Mouse (Mus musculus) left cerebral cortex, postnatal 14 days (tissue): ENCODE measurements at regions not wholly inside any gene's neighbourhood (a gene's known extent, or its start where the extent isn't known, plus 50 kb on each side); places are given as distances from the start of the nearest gene placed in this dataset.
A peak's percentile ranks its signal among the peaks of the same experiment; 100 is the strongest.
"Not testable (repeated sequence)": the region's sequence is repeated elsewhere in the genome, so short reads cannot be mapped to it uniquely, and the experiment has no call there.

ENCODE experiments used
- DNase-seq, 2 experiments: peaks; one replicate each; pipeline ENCODE4 v3.0.0; 2021 to 2022; ENCODE audit warnings: low spot score in 2 of 2, mixed read lengths in 1 of 2
- intact Hi-C: fragments of 180-260 bp; cut with DNase I; formaldehyde crosslinking; loops from one replicate; pipeline ENCODE4 v1.15.1; 2025

GRCm38 (mm10) chrX:166809165-166809564 is 223.6 kb upstream of the Egfl6 start:
- intact Hi-C loops, result loop anchor here (10.0 kb wide), 2 partner anchors 144 to 396 kb away; partner anchors contain the start of gene Tmsb4x
- peak in 1 of 2 experiments; percentile 8 for DNase-seq

GRCm38 (mm10) chrX:166808207-166808606 is 222.7 kb upstream of the Egfl6 start:
- DNase-seq, result no peak
- intact Hi-C loops, result loop anchor here (10.0 kb wide), 2 partner anchors 143 to 397 kb away; partner anchors contain the start of gene Tmsb4x

GRCm38 (mm10) chrX:166805957-166806356 is 220.4 kb upstream of the Egfl6 start:
- intact Hi-C loops, result loop anchor here (10.0 kb wide), 2 partner anchors 141 to 399 kb away; partner anchors contain the start of gene Tmsb4x
- DNase-seq, result no peak

- DNase-seq, result no peak
These were observed 220.0 kb upstream of the Egfl6 start for GRCm38 (mm10) chrX:166805480-166805879.

GRCm38 (mm10) chrX:166803246-166803645 is 217.7 kb upstream of the Egfl6 start:
- DNase-seq, result no peak
- intact Hi-C loops, result loop anchor here (10.0 kb wide), 2 partner anchors 138 to 402 kb away; partner anchors contain the start of gene Tmsb4x

More at GRCm38 (mm10) chrX:166805480-166805879, 220.0 kb upstream of the Egfl6 start:
- intact Hi-C loops, result loop anchor here (10.0 kb wide), 2 partner anchors 141 to 399 kb away; partner anchors contain the start of gene Tmsb4x

- intact Hi-C loops, result loop anchor here (10.0 kb wide), 2 partner anchors 136 to 404 kb away; partner anchors contain the start of gene Tmsb4x
These were observed 215.5 kb upstream of the Egfl6 start for GRCm38 (mm10) chrX:166801017-166801416.

GRCm38 (mm10) chrX:166795651-166796050 is 210.1 kb upstream of the Egfl6 start:
- intact Hi-C loops, result no loop called here
- no peak for DNase-seq

More at GRCm38 (mm10) chrX:166801017-166801416, 215.5 kb upstream of the Egfl6 start:
- DNase-seq, result no peak

GRCm38 (mm10) chrX:166789031-166789430 is 203.5 kb upstream of the Egfl6 start:
- DNase-seq, result no peak
- intact Hi-C loops, result no loop called here

GRCm38 (mm10) chrX:166787137-166787536 is 201.6 kb upstream of the Egfl6 start:
- intact Hi-C loops, DNase-seq: not testable (repeated sequence)

GRCm38 (mm10) chrX:166785615-166786014 is 200.1 kb upstream of the Egfl6 start:
- DNase-seq, result no peak
- intact Hi-C loops, result no loop called here

- DNase-seq, result no peak
- intact Hi-C loops, result no loop called here
These were observed 197.9 kb upstream of the Egfl6 start for GRCm38 (mm10) chrX:166783377-166783776.

- no peak for DNase-seq
- intact Hi-C loops, result no loop called here
These were observed 194.0 kb upstream of the Egfl6 start for GRCm38 (mm10) chrX:166779334-166780092.

GRCm38 (mm10) chrX:166773408-166773854 is 187.9 kb upstream of the Egfl6 start:
- intact Hi-C loops, result no loop called here
- no peak for DNase-seq

GRCm38 (mm10) chrX:166766991-166767390 is 181.5 kb upstream of the Egfl6 start:
- intact Hi-C loops, result no loop called here
- DNase-seq, result no peak

- intact Hi-C loops, result no loop called here
- no peak for DNase-seq
These were observed 180.1 kb upstream of the Egfl6 start for GRCm38 (mm10) chrX:166765647-166766046.

GRCm38 (mm10) chrX:166762098-166762497 is 176.6 kb upstream of the Egfl6 start:
- no peak for DNase-seq
- intact Hi-C loops, result no loop called here

- intact Hi-C loops, result no loop called here
- no peak for DNase-seq
These were observed 171.6 kb upstream of the Egfl6 start for GRCm38 (mm10) chrX:166757152-166757551.

- no peak for DNase-seq
- intact Hi-C loops, result no loop called here
These were observed 169.6 kb upstream of the Egfl6 start for GRCm38 (mm10) chrX:166754967-166755654.

GRCm38 (mm10) chrX:166749055-166749679 is 163.6 kb upstream of the Egfl6 start:
- DNase-seq, result no peak
- intact Hi-C loops, result no loop called here

- DNase-seq, result peak; percentile 29 to 49
These were observed 145.8 kb upstream of the Egfl6 start for GRCm38 (mm10) chrX:166731354-166731753.

More at GRCm38 (mm10) chrX:166731354-166731753, 145.8 kb upstream of the Egfl6 start:
- intact Hi-C loops, result no loop called here
